Mouse (Mus musculus) lung, postnatal 0 days (tissue): ENCODE measurements around the gene Stag1.

Experiments
- CTCF ChIP-seq: IDR thresholded peaks from 2 replicates; pipeline ENCODE4 v1.5.1; 2016; ENCODE audit warnings: antibody characterized with exemption, mild to moderate bottlenecking
- EP300 ChIP-seq: IDR thresholded peaks from 2 replicates; pipeline ENCODE4 v1.6.1; 2016; ENCODE audit warnings: antibody characterized with exemption, mild to moderate bottlenecking, control low read depth

- TF ChIP-seq CTCF = no peak
- no peak for TF ChIP-seq EP300
These were observed 110.0 kb downstream of the Stag1 start for GRCm38 (mm10) chr9:100707644-100708043.
